Mouse (Mus musculus) cerebellum, postnatal 4 days (tissue): ENCODE measurements around the gene Olfr160.

Experiments used
- DNase-seq, 2 experiments: peaks; one replicate each; pipeline ENCODE4 v3.0.0; 2022; ENCODE audit warnings: low spot score in 2 of 2, mixed read lengths in 1 of 2

Olfr160 gene

GRCm38 (mm10) chr9:37716150-37716549 lies at the start of gene Olfr160:
Olfr160 (minus strand) TSS chr9:37716250.
- DNase-seq, result no peak

GRCm38 (mm10) chr9:37762541-37762940 lies 46.5 kb upstream of the Olfr160 start:
- DNase-seq, result no peak

GRCm38 (mm10) chr9:37761728-37762127 lies 45.7 kb upstream of the Olfr160 start:
- no peak for DNase-seq

GRCm38 (mm10) chr9:37752006-37752405 lies 36.0 kb upstream of the Olfr160 start:
- DNase-seq, result no peak

GRCm38 (mm10) chr9:37751467-37751866 lies 35.4 kb upstream of the Olfr160 start:
- DNase-seq, result no peak

GRCm38 (mm10) chr9:37750319-37751075 lies 34.4 kb upstream of the Olfr160 start:
- DNase-seq, result no peak

- DNase-seq, result no peak
Observed at GRCm38 (mm10) chr9:37744806-37745205, 28.8 kb upstream of the Olfr160 start, which contains the start of gene Olfr874. Olfr874 (plus strand) TSS chr9:37745106.

GRCm38 (mm10) chr9:37734310-37734709 lies 18.3 kb upstream of the Olfr160 start:
- DNase-seq, result no peak

GRCm38 (mm10) chr9:37689970-37690686 lies 25.9 kb downstream of the Olfr160 start:
- DNase-seq, result peak in 1 of 2 experiments; percentile 11

GRCm38 (mm10) chr9:37687941-37688303 lies 28.1 kb downstream of the Olfr160 start:
- no peak for DNase-seq

- no peak for DNase-seq
Observed at GRCm38 (mm10) chr9:37687288-37687940, 28.6 kb downstream of the Olfr160 start.

- DNase-seq, result no peak
Observed at GRCm38 (mm10) chr9:37681123-37681522, 34.9 kb downstream of the Olfr160 start.

- DNase-seq, result no peak
Observed at GRCm38 (mm10) chr9:37675287-37675686, 40.8 kb downstream of the Olfr160 start.

- DNase-seq, result no peak
Observed at GRCm38 (mm10) chr9:37670261-37670660, 45.8 kb downstream of the Olfr160 start.

GRCm38 (mm10) chr9:37669678-37670077 lies 46.4 kb downstream of the Olfr160 start:
- DNase-seq, result no peak

- DNase-seq, result no peak
Observed at GRCm38 (mm10) chr9:37669115-37669514, 46.9 kb downstream of the Olfr160 start, which contains the start of gene Panx3. Panx3 (minus strand) TSS chr9:37669235.

- DNase-seq, result no peak
Observed at GRCm38 (mm10) chr9:37666045-37666444, 50.0 kb downstream of the Olfr160 start.

- no peak for DNase-seq
Observed at GRCm38 (mm10) chr9:37664604-37665003, 51.4 kb downstream of the Olfr160 start.

- DNase-seq, result no peak
Observed at GRCm38 (mm10) chr9:37663210-37663609, 52.8 kb downstream of the Olfr160 start.

- DNase-seq, result no peak
Observed at GRCm38 (mm10) chr9:37659413-37659812, 56.6 kb downstream of the Olfr160 start.
